Mouse (Mus musculus) ES-Bruce4 (cell line): ENCODE results near the gene Papolb. TPM values are rescaled to one million over a fixed set of nuclear protein-coding genes. Genes with fewer than 3 reads are reported as not detected.

Source experiments
- H3K27ac ChIP-seq: 2 replicates; pipeline ENCODE4 v1.5.1; 2012; ENCODE audit warnings: low read length, inconsistent platforms; ENCODE audit not compliant: insufficient read depth
- H3K27me3 ChIP-seq: 2 replicates; pipeline ENCODE4 v1.6.1; 2012; ENCODE audit warnings: mild to moderate bottlenecking, low read length, inconsistent platforms; ENCODE audit not compliant: control insufficient read depth, poor library complexity, insufficient read depth, severe bottlenecking
- H3K36me3 ChIP-seq: 2 replicates; pipeline ENCODE4 v1.6.1; 2012; ENCODE audit warnings: inconsistent platforms, mild to moderate bottlenecking, low read length, moderate library complexity; ENCODE audit not compliant: control insufficient read depth, poor library complexity, insufficient read depth, severe bottlenecking
- H3K4me1 ChIP-seq: one replicate; pipeline ENCODE4 v1.8.1; 2011; ENCODE audit warnings: low read length; ENCODE audit not compliant: control insufficient read depth, insufficient read depth
- H3K4me3 ChIP-seq: 2 replicates; pipeline ENCODE4 v1.5.1; 2011; ENCODE audit warnings: low read depth, mild to moderate bottlenecking, low read length
- H3K9ac ChIP-seq: 2 replicates; pipeline ENCODE4 v1.6.1; 2012; ENCODE audit warnings: low read depth, mild to moderate bottlenecking, inconsistent platforms; ENCODE audit not compliant: poor library complexity, severe bottlenecking
- H3K9me3 ChIP-seq: replicated peaks from 2 replicates; pipeline ENCODE4 v1.6.1; 2012; ENCODE audit warnings: mild to moderate bottlenecking, low read length, inconsistent platforms; ENCODE audit not compliant: control insufficient read depth, poor library complexity, insufficient read depth, severe bottlenecking
- CTCF ChIP-seq: IDR thresholded peaks from one replicate; pipeline ENCODE4 v1.8.1; 2011; ENCODE audit warnings: low read depth, low read length
- EP300 ChIP-seq: IDR thresholded peaks from 2 replicates; pipeline ENCODE4 v1.6.1; 2011; ENCODE audit warnings: low read depth, low read length; ENCODE audit not compliant: insufficient read depth
- POLR2A ChIP-seq: IDR thresholded peaks from one replicate; pipeline ENCODE4 v1.8.1; 2011; ENCODE audit warnings: low read length; ENCODE audit not compliant: insufficient read depth
- polyA plus RNA-seq: library from polyadenylated mRNA; stranded (reverse); fragments of >200 nt; gene quantifications from 2 replicates; pipeline ENCODE4 v1.2.4, GENCODE M21; 2011; ENCODE audit warnings: low read depth; ENCODE audit not compliant: missing spikeins, insufficient read depth, insufficient read length

The Papolb gene
- polyA plus RNA-seq, 1 experiment = 3.9 TPM

GRCm38 (mm10) chr5:142477866-142478615 is 51.8 kb downstream of the Papolb start:
- no peak for TF ChIP-seq CTCF
- peak; percentile 85 for TF ChIP-seq EP300
- Histone ChIP-seq H3K9me3 (no peaks in the 10 kb centered on the region), H3K9ac (no peak overlapping the region), H3K36me3 (no peaks in the 10 kb centered on the region), H3K4me3 (no peak overlapping the region), H3K4me1 (peaks cover 6% of the 10 kb centered on the region), H3K27ac (peak overlapping the region; percentile 68), H3K27me3 (no peaks in the 10 kb centered on the region)

GRCm38 (mm10) chr5:142477346-142477745 is 52.5 kb downstream of the Papolb start:
- no peak overlapping the region for H3K4me3 ChIP-seq
- no peaks in the 10 kb centered on the region for H3K9me3 ChIP-seq
- no peak for TF ChIP-seq POLR2A
- TF ChIP-seq CTCF = no peak
- TF ChIP-seq EP300 = no peak
- H3K4me1 ChIP-seq = peaks cover 6% of the 10 kb centered on the region
- H3K27me3 ChIP-seq = no peaks in the 10 kb centered on the region
- 0 out of 2 replicates have a peak overlapping the region, but pooled peaks have one; percentile 68 for H3K27ac ChIP-seq
- H3K9ac ChIP-seq = no peak overlapping the region
- no peaks in the 10 kb centered on the region for H3K36me3 ChIP-seq

Other genes starting within 250 kb of the Papolb start
- 17.7 and 18.6 TPM in 2 replicates for gene Foxk1, start 128.6 kb downstream of the Papolb start, polyA plus RNA-seq
- 6.9 and 7.9 TPM in 2 replicates for gene Ap5z1, start 66.1 kb downstream of the Papolb start, polyA plus RNA-seq
- 78.0 and 79.3 TPM in 2 replicates for gene Radil, start 21.0 kb upstream of the Papolb start, polyA plus RNA-seq
- 0.26 TPM in 1 of 2 replicates, not detected in the other for gene Mmd2, start 78.7 kb upstream of the Papolb start, polyA plus RNA-seq
- 50.6 and 55.0 TPM in 2 replicates for gene Wipi2, start 97.6 kb upstream of the Papolb start, polyA plus RNA-seq
- gene Slc29a4, start 162.4 kb upstream of the Papolb start, polyA plus RNA-seq = 9.5 and 9.9 TPM in 2 replicates